Mouse (Mus musculus): ENCODE data around the gene Rnase13.

GRCm38 (mm10) chr14:51922571-51922865 lies at the start of gene Rnase13:
- TF ChIP-seq POLR2A (IDR thresholded peaks at IDR 0.05; ENCODE audit: control insufficient read depth, extremely low read depth, insufficient read depth, low read length, poor library complexity) (no peak), CTCF (IDR thresholded peaks at IDR 0.05; ENCODE audit: borderline replicate concordance, control insufficient read depth, extremely low read depth, insufficient read depth, low read length, poor library complexity) (no peak)
